Mouse (Mus musculus): ENCODE results near the gene Osbpl9. TPM values are rescaled to one million over a fixed set of nuclear protein-coding genes. Genes with fewer than 3 reads are reported as not detected.

Gene Osbpl9
- total and polyA plus RNA-seq, 3 experiments, result 55.5 to 73.5 (median 59.2) TPM

DNA sequence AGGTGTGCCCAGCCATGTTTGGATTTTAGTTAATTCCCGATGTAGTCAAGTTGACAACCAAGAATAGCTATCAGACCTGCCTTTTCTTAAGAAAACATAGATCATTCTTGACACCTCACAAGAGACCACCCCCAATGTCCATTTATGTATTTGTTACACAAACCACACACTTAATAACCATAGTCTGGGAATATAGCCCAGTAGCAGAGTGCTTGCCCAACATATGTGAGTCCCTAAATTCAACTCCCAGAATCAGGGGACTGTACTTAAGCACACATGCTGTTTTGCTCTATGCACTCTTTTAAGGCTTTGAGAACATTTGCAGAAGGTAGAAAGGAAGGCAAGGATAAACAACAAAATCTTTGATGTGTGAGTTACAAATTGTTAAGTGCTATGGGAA is 1.9 kb upstream of the Osbpl9 start:
- Histone ChIP-seq H3K79me2 (replicated peaks; ENCODE audit: control insufficient read depth, extremely low read depth, insufficient read depth, poor library complexity, severe bottlenecking) (no peaks in the 10 kb centered on the region), H3K9me3 (replicated peaks; ENCODE audit: low read length) (no peaks in the 10 kb centered on the region), H3K4me3 (replicated peaks in 1 of 3; ENCODE audit: low read depth in 2 of 3, low read length in 2 of 3, poor library complexity in 1 of 3) (no peak overlapping the region), H3K27ac (ENCODE audit: insufficient read depth, low read depth) (no peak overlapping the region), H3K36me3 (replicated peaks in 1 of 2; ENCODE audit: control insufficient read depth in 1 of 2, insufficient read depth in 1 of 2, low read length in 1 of 2) (peaks cover 0 to 3% of the 10 kb centered on the region in 2 experiments), H3K27me3 (replicated peaks) (no peaks in the 10 kb centered on the region), H3K4me2 (ENCODE audit: insufficient read depth, low read depth, poor library complexity, severe bottlenecking) (no peak overlapping the region), H3K9ac (ENCODE audit: insufficient read depth, low read depth) (no peak overlapping the region), H3K4me1 (ENCODE audit: control insufficient read depth in 1 of 2, insufficient read depth in 2 of 2) (peaks cover 0 to 9% of the 10 kb centered on the region in 2 experiments; a peak in 2 of 4 replicates)
- in situ Hi-C loops (cut with MboI; ENCODE audit: low pct_ligation_motif_present, low pct_unique_long_range_greater_than_20kb, low sequenced_read_pairs) (no loop called here), dilution Hi-C loops (cut with MboI; ENCODE audit: extremely low pct_ligation_motif_present, extremely low pct_unique_long_range_greater_than_20kb, low sequenced_read_pairs) (no loop called here)
- DNase-seq (ENCODE audit: extremely low read depth), result no peak
- TF ChIP-seq EP300 (IDR thresholded peaks at IDR 0.05; ENCODE audit: low read length), result no peak
- TF ChIP-seq USF2 (conservative IDR thresholded peaks at IDR 0.05; ENCODE audit: low read depth, low read length), result no peak
- no peak for TF ChIP-seq TBP (conservative IDR thresholded peaks at IDR 0.05; ENCODE audit: low read depth, low read length)
- no peak for TF ChIP-seq IRF4 (IDR thresholded peaks at IDR 0.05; ENCODE audit: low read depth, low read length)
- TF ChIP-seq MAFK (IDR thresholded peaks at IDR 0.05; ENCODE audit: insufficient replicate concordance, low read length), result no peak
- TF ChIP-seq PAX5 (IDR thresholded peaks at IDR 0.05; ENCODE audit: low read length), result no peak
- no peak for TF ChIP-seq CHD1 (IDR thresholded peaks at IDR 0.05; ENCODE audit: low read depth, low read length)
- TF ChIP-seq KAT2A (IDR thresholded peaks at IDR 0.05; ENCODE audit: insufficient replicate concordance, low read length), result no peak
- TF ChIP-seq ELF1 (IDR thresholded peaks at IDR 0.05; ENCODE audit: low read depth, low read length), result no peak
- TF ChIP-seq MEF2A (IDR thresholded peaks at IDR 0.05; ENCODE audit: borderline replicate concordance, low read depth, low read length), result no peak
- no peak for TF ChIP-seq MAX (IDR thresholded peaks at IDR 0.05; ENCODE audit: low read length)
- TF ChIP-seq POLR2A (IDR thresholded peaks at IDR 0.05; ENCODE audit: low read depth, low read length), result no peak
- no peak for TF ChIP-seq TCF12 (IDR thresholded peaks at IDR 0.05; ENCODE audit: low read depth, low read length)
- no peak for TF ChIP-seq ZKSCAN1 (IDR thresholded peaks at IDR 0.05; ENCODE audit: borderline replicate concordance, low read depth, low read length)

DNA sequence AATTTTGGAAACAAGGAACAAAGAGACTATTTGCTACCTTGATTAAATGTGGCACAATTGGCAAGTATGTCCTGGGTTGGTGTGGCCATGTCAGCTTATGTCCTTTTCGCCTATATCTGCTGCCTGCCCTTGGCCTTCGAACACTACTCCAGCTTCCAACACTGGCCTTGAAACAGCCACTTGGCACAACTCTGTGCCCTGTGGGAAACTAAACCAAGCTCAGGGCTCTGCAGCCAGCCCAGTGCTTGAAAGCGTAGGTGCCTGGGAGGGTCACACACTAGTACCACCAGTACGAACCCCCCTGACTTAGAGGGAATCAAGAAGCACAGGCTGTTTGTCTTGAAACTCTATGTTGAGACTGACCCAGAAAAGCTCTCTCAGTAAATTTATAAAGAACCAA is 3.0 kb downstream of the Osbpl9 start:
- H3K9me3 ChIP-seq (replicated peaks; ENCODE audit: low read length), result no peaks in the 10 kb centered on the region
- no peak for DNase-seq (ENCODE audit: extremely low read depth)
- peaks cover 0 to 3% of the 10 kb centered on the region in 2 experiments for H3K36me3 ChIP-seq (replicated peaks in 1 of 2; ENCODE audit: control insufficient read depth in 1 of 2, insufficient read depth in 1 of 2, low read length in 1 of 2)
- in situ Hi-C loops (cut with MboI; ENCODE audit: low pct_ligation_motif_present, low pct_unique_long_range_greater_than_20kb, low sequenced_read_pairs), result no loop called here
- peaks cover 0 to 9% of the 10 kb centered on the region in 2 experiments; a peak in 2 of 4 replicates for H3K4me1 ChIP-seq (ENCODE audit: control insufficient read depth in 1 of 2, insufficient read depth in 2 of 2)
- H3K27me3 ChIP-seq (replicated peaks), result no peaks in the 10 kb centered on the region
- no peak for TF ChIP-seq HCFC1 (IDR thresholded peaks at IDR 0.05; ENCODE audit: low read depth, low read length)
- TF ChIP-seq SMC3 (IDR thresholded peaks at IDR 0.05; ENCODE audit: low read depth, low read length), result no peak
- no peak for TF ChIP-seq RCOR1 (conservative IDR thresholded peaks at IDR 0.05; ENCODE audit: low read depth, low read length)
- TF ChIP-seq NELFE (IDR thresholded peaks at IDR 0.05; ENCODE audit: low read depth, low read length), result no peak
- TF ChIP-seq ZNF384 (IDR thresholded peaks at IDR 0.05; ENCODE audit: low read depth, low read length), result no peak
- TF ChIP-seq UBTF (IDR thresholded peaks at IDR 0.05; ENCODE audit: low read depth, low read length), result no peak
- no peak for TF ChIP-seq CHD1 (IDR thresholded peaks at IDR 0.05; ENCODE audit: low read depth, low read length)
- no peak for TF ChIP-seq GABPA (IDR thresholded peaks at IDR 0.05; ENCODE audit: insufficient replicate concordance, low read depth, low read length)
- no peak for TF ChIP-seq PAX5 (IDR thresholded peaks at IDR 0.05; ENCODE audit: low read length)
- TF ChIP-seq E2F4 (IDR thresholded peaks at IDR 0.05; ENCODE audit: insufficient replicate concordance, low read depth, low read length), result no peak
- TF ChIP-seq MYC (IDR thresholded peaks at IDR 0.05; ENCODE audit: low read depth, low read length), result no peak
- TF ChIP-seq POLR2AphosphoS2 (IDR thresholded peaks at IDR 0.05; ENCODE audit: low read depth, low read length), result no peak
- no peak for TF ChIP-seq NRF1 (IDR thresholded peaks at IDR 0.05; ENCODE audit: low read depth, low read length)
- no peak for TF ChIP-seq ETS1 (conservative IDR thresholded peaks at IDR 0.05; ENCODE audit: low read depth, low read length)
- TF ChIP-seq ELF1 (IDR thresholded peaks at IDR 0.05; ENCODE audit: low read depth, low read length), result no peak
- no peak for TF ChIP-seq CHD2 (IDR thresholded peaks at IDR 0.05; ENCODE audit: low read length)
- no peak for TF ChIP-seq IRF4 (IDR thresholded peaks at IDR 0.05; ENCODE audit: low read depth, low read length)
- no peak for TF ChIP-seq MAFK (IDR thresholded peaks at IDR 0.05; ENCODE audit: insufficient replicate concordance, low read length)
- no peak for TF ChIP-seq MEF2A (IDR thresholded peaks at IDR 0.05; ENCODE audit: borderline replicate concordance, low read depth, low read length)
- H3K9ac ChIP-seq (ENCODE audit: insufficient read depth, low read depth), result no peak overlapping the region
- no peak overlapping the region for H3K4me2 ChIP-seq (ENCODE audit: insufficient read depth, low read depth, poor library complexity, severe bottlenecking)
- H3K27ac ChIP-seq (ENCODE audit: insufficient read depth, low read depth), result no peak overlapping the region
- H3K4me3 ChIP-seq (replicated peaks in 1 of 3; ENCODE audit: low read depth in 2 of 3, low read length in 2 of 3, poor library complexity in 1 of 3), result no peak overlapping the region
- no peaks in the 10 kb centered on the region for H3K79me2 ChIP-seq (replicated peaks; ENCODE audit: control insufficient read depth, extremely low read depth, insufficient read depth, poor library complexity, severe bottlenecking)
- dilution Hi-C loops (cut with MboI; ENCODE audit: extremely low pct_ligation_motif_present, extremely low pct_unique_long_range_greater_than_20kb, low sequenced_read_pairs), result no loop called here

Data from CH12.LX (cell line).